Mouse (Mus musculus) heart, embryonic 16.5 days (tissue): ENCODE data around the gene Chtf18. TPM values are rescaled to one million over a fixed set of nuclear protein-coding genes. Genes with fewer than 3 reads are reported as not detected.

Experiments
- ATAC-seq: fragments of 200-750 bp; cut with Nextera tagmentation; replicated peaks from 2 replicates; pipeline ENCODE4 v1.8.0; 2017; ENCODE audit warnings: moderate number of reproducible peaks; ENCODE audit not compliant: insufficient read depth, low FRiP score; ENCODE audit errors: extremely low read depth
- H3K27ac ChIP-seq: fragments of 300-500 bp; sonication (generic); 2 replicates; pipeline ENCODE4 v1.5.1; 2014; ENCODE audit warnings: mild to moderate bottlenecking, low read length, control low read depth, moderate library complexity
- H3K27me3 ChIP-seq: fragments of 300-500 bp; sonication (generic); 2 replicates; pipeline ENCODE4 v1.6.1; 2014; ENCODE audit warnings: low read length, mixed read lengths; ENCODE audit not compliant: control insufficient read depth, insufficient read depth
- H3K36me3 ChIP-seq: fragments of 300-500 bp; sonication (generic); 2 replicates; pipeline ENCODE4 v1.6.1; 2014; ENCODE audit not compliant: control insufficient read depth, insufficient read depth
- H3K4me1 ChIP-seq: fragments of 300-500 bp; sonication (generic); 2 replicates; pipeline ENCODE4 v1.6.1; 2014; ENCODE audit warnings: low read length, mixed read lengths; ENCODE audit not compliant: control insufficient read depth, insufficient read depth
- H3K4me2 ChIP-seq: fragments of 300-500 bp; sonication (generic); 2 replicates; pipeline ENCODE4 v1.6.1; 2014; ENCODE audit warnings: low read depth, mild to moderate bottlenecking, control low read depth, low read length
- H3K4me3 ChIP-seq: fragments of 300-500 bp; sonication (generic); 2 replicates; pipeline ENCODE4 v1.5.1; 2014; ENCODE audit warnings: mild to moderate bottlenecking, control low read depth, low read length
- H3K9ac ChIP-seq: fragments of 300-500 bp; sonication (generic); 2 replicates; pipeline ENCODE4 v1.6.1; 2014; ENCODE audit warnings: low read length, control low read depth
- H3K9me3 ChIP-seq: fragments of 300-500 bp; sonication (generic); replicated peaks from 2 replicates; pipeline ENCODE4 v1.6.1; 2016; ENCODE audit warnings: low read length; ENCODE audit not compliant: control insufficient read depth
- WGBS: fragments of 180-500 bp; shearing (Covaris S2); extraction: QIAGEN DNeasy Blood & Tissue Kit; methylation state at CpG from one replicate; pipeline ENCODE4 v1.1.7; 2014; 5-methylcytosine and 5-hydroxymethylcytosine counted together
- polyA plus RNA-seq: library from polyadenylated mRNA; unstranded; fragments of >200 nt; fragmentation: Nextera tagmentation; extraction: Ambion mirVana; gene quantifications from 2 replicates; pipeline ENCODE4 v1.2.1, GENCODE M21; 2015

The Chtf18 gene
- 16.7 and 17.2 TPM in 2 replicates for polyA plus RNA-seq

- Histone ChIP-seq H3K27me3 (no peaks in the 10 kb centered on the region), H3K36me3 (no peaks in the 10 kb centered on the region; the same call in 1 of the 2 replicates), H3K4me2 (peak within 1 kb of the TSS; percentile 99), H3K4me1 (peaks cover 18% of the 10 kb centered on the region), H3K27ac (peak within 1 kb of the TSS; percentile 51), H3K9me3 (no peaks in the 10 kb centered on the region), H3K9ac (peak within 1 kb of the TSS; percentile 93), H3K4me3 (peak within 1 kb of the TSS; percentile 80)
- under 1% methylated on average over 37 of the region's 37 CpGs for WGBS
- ATAC-seq, result peak; percentile 99
Observed at GRCm38 (mm10) chr17:25727265-25728008, at the start of gene Chtf18, which contains the start of gene Rpusd1. Gene Chtf18, minus strand, starts transcription at chr17:25727419. Gene Rpusd1, plus strand, starts transcription at chr17:25727670.

DNA sequence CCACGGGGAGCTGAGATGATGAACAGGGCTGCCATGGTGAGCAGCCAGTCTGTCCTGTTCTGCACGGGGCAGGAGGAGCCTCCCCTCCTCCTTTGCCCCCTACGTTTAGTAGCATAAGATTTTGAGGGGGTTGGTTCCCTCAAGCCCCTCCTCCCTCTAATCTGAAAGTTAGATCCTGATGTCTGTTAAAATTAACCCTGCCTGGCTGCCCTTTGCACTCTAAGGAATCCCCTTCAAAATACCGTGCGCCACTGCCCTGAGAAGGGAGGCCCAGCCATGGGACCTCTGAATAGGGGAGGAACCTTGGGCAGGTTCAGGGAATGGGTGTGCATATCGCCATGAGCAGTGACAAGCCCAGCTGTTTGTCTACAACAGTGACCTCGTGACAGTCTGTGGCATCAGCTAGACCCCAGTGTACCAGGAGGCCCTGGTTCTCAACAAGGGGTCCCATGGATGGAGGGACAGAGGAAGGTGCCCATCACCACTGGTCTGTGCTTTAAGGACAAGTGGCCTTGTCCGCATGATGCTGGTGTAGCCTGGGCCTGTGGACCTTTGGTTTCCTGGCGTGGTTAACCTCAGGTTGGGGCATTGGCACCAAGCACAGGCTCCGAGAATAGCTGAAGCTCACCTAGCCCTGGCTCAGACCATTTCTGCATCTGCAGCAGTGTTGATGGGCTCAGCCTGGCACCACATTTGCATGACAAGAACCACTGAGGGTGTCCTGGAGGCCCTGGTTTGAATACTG, 48.3 kb upstream of the Chtf18 start:
- H3K4me2 ChIP-seq, result no peak overlapping the region
- H3K36me3 ChIP-seq, result peaks cover 23% of the 10 kb centered on the region
- ATAC-seq, result no peak
- H3K27ac ChIP-seq, result no peak overlapping the region
- 75% methylated on average over 10 of the region's 10 CpGs for WGBS
- no peak overlapping the region for H3K4me3 ChIP-seq
- peaks cover 7% of the 10 kb centered on the region for H3K4me1 ChIP-seq
- no peaks in the 10 kb centered on the region for H3K9me3 ChIP-seq
- no peaks in the 10 kb centered on the region; the same call in 1 of the 2 replicates for H3K27me3 ChIP-seq
- H3K9ac ChIP-seq, result no peak overlapping the region

GRCm38 (mm10) chr17:25773549-25774120, 46.4 kb upstream of the Chtf18 start, which contains the start of gene Narfl:
Gene Narfl, plus strand, starts transcription at chr17:25773776.
- Histone ChIP-seq H3K36me3 (0 out of 2 replicates have a peak, but pooled peaks cover 11% of the 10 kb centered on the region), H3K27me3 (no peaks in the 10 kb centered on the region; the same call in 1 of the 2 replicates), H3K4me1 (peaks cover 7% of the 10 kb centered on the region), H3K9ac (peak within 1 kb of the TSS; percentile 97), H3K27ac (peak within 1 kb of the TSS; percentile 57), H3K9me3 (no peaks in the 10 kb centered on the region), H3K4me3 (peak within 1 kb of the TSS; percentile 94), H3K4me2 (peak within 1 kb of the TSS; percentile 94)
- WGBS, result under 1% methylated on average over 37 of the region's 37 CpGs
- ATAC-seq, result peak; percentile 89

DNA sequence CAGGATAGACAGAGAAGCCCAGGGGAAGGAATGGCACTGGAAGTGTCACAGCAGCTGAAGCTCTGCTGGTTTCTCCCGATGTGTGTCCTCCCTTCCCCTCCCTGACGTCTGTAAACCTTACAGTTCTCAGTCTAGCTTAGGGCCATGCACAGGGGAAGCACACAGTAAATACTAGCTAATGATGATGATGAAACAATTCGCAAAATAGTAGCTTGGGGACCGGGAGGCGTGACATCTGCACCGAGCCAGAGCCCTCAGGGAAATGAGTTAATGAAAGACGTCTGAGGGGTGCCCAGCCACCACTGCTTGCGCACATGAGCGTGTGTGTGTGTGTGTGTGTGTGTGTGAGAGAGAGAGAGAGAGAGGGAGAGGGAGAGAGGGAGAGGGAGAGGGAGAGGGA, 42.1 kb upstream of the Chtf18 start:
- H3K27ac ChIP-seq, result no peak overlapping the region
- WGBS, result 55% methylated on average over 9 of the region's 9 CpGs
- peaks cover 3% of the 10 kb centered on the region for H3K4me1 ChIP-seq
- H3K27me3 ChIP-seq, result no peaks in the 10 kb centered on the region; the same call in 1 of the 2 replicates
- no peak overlapping the region for H3K4me3 ChIP-seq
- no peak for ATAC-seq
- no peaks in the 10 kb centered on the region for H3K9me3 ChIP-seq
- no peaks in the 10 kb centered on the region for H3K36me3 ChIP-seq
- no peak overlapping the region for H3K9ac ChIP-seq
- H3K4me2 ChIP-seq, result no peak overlapping the region

DNA sequence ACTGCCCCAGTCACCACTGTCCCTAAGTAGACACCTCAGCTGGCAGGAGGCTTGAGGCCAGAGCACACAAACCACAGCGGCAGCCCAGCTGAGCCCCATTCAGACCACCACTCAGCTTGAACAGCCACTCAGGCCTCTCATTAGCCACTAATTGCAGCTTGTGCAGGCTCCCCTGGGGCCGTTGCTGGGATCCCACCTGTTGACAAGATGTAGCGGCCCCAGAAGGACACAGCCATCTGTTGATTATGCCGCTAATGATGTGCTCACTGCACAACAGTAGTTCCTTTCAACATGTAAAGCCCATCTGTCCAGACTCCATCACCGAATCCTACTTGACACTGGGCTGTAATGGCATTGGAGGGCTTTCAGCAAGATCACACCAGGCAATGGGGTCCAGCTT, 38.7 kb upstream of the Chtf18 start:
- no peak for ATAC-seq
- Histone ChIP-seq H3K9ac (no peak overlapping the region), H3K36me3 (no peaks in the 10 kb centered on the region), H3K4me2 (no peak overlapping the region), H3K27me3 (no peaks in the 10 kb centered on the region; the same call in 1 of the 2 replicates), H3K4me3 (no peak overlapping the region), H3K9me3 (no peaks in the 10 kb centered on the region), H3K4me1 (no peaks in the 10 kb centered on the region), H3K27ac (no peak overlapping the region)
- 58% methylated on average over 5 of the region's 5 CpGs for WGBS

DNA sequence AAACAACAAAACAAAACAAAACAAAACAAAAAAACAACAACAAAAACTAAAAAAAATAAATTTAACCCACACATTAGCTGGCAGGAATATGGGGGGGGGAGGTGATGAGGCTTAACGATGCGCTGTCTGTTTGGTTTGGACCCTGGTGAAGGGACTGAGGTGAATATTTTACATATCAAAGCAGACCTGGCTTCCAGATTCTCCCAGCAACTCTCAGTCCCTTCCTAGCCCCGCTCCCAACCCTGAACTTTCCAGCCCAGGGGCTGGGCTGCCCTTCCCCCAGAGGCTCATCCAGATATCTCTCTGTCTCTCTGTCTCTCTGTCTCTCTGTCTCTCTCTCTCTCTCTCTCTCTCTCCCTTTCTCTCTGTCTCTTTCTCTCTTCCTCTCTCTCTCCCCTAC, 35.4 kb upstream of the Chtf18 start:
- ATAC-seq, result no peak
- no peak overlapping the region for H3K4me2 ChIP-seq
- 0 out of 2 replicates have a peak, but pooled peaks cover 2% of the 10 kb centered on the region for H3K27me3 ChIP-seq
- no peaks in the 10 kb centered on the region for H3K4me1 ChIP-seq
- H3K9me3 ChIP-seq, result no peaks in the 10 kb centered on the region
- H3K36me3 ChIP-seq, result no peaks in the 10 kb centered on the region
- no peak overlapping the region for H3K4me3 ChIP-seq
- no peak overlapping the region for H3K9ac ChIP-seq
- 33% methylated on average over 3 of the region's 3 CpGs for WGBS
- H3K27ac ChIP-seq, result no peak overlapping the region

DNA sequence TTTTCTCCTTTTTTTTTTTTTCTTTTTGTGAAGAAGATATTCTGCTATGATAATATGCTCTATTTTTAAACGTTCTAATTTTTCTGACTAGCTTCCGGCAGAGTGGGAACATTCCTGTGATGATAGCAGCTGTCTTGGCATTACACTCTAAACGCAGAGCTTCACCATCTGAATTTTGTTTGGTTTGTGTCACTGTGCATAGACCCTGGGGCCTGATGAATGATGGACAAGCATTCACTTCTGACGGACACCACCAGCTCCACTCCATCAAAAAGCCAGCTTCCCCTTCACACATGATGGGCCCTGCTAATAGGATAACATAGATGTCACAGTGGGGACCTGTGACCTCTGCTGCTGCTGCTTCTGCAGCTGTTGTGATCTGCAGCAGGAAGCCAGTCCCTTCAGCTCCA, 34.3 kb upstream of the Chtf18 start:
- Histone ChIP-seq H3K4me2 (no peak overlapping the region), H3K27me3 (0 out of 2 replicates have a peak, but pooled peaks cover 2% of the 10 kb centered on the region), H3K27ac (no peak overlapping the region), H3K36me3 (no peaks in the 10 kb centered on the region), H3K9me3 (no peaks in the 10 kb centered on the region), H3K4me3 (no peak overlapping the region), H3K9ac (no peak overlapping the region), H3K4me1 (no peaks in the 10 kb centered on the region)
- ATAC-seq, result no peak
- WGBS, result 23% methylated on average over 4 of the region's 4 CpGs

DNA sequence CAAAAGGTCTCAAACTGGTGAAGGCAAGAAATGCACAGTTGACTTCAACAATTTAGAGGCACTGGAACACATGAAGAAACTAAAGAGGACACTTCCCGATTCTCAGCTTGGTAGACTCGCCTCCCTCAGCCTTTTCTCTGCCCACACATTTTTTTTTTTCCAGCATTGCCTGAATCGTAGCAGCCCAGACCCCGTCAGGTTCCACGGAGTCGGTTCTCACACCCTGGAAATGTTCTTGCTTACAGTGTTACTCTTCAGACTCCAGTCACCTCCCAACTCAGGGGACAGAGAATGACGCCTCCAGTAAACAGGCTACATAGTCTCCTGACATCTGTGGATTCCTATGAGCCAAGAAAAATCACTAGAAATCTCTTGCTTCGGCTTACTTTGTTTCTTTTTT, 32.9 kb upstream of the Chtf18 start:
- no peak overlapping the region for H3K9ac ChIP-seq
- H3K4me3 ChIP-seq, result no peak overlapping the region
- H3K27ac ChIP-seq, result no peak overlapping the region
- H3K27me3 ChIP-seq, result 0 out of 2 replicates have a peak, but pooled peaks cover 2% of the 10 kb centered on the region
- no peak overlapping the region for H3K4me2 ChIP-seq
- no peaks in the 10 kb centered on the region for H3K36me3 ChIP-seq
- 67% methylated on average over 8 of the region's 8 CpGs for WGBS
- no peaks in the 10 kb centered on the region for H3K9me3 ChIP-seq
- H3K4me1 ChIP-seq, result no peaks in the 10 kb centered on the region
- ATAC-seq, result no peak
